Mouse (Mus musculus) layer of hippocampus, adult 8-10 months (tissue): Measurements from ENCODE around the gene Ddi2. TPM values are rescaled to one million over a fixed set of nuclear protein-coding genes. Genes with fewer than 3 reads are reported as not detected.
A peak's percentile ranks its signal among the peaks of the same experiment; 100 is the strongest.
"Not testable (repeated sequence)": the region's sequence is repeated elsewhere in the genome, so short reads cannot be mapped to it uniquely, and the experiment has no call there.

ENCODE experiments used
- DNase-seq, 2 experiments: peaks; one replicate each; pipeline ENCODE4 v3.0.0; 2022; ENCODE audit warnings: low spot score in 2 of 2
- total RNA-seq, 4 experiments: library from RNA; stranded (reverse); gene quantifications; 2 replicates each; pipeline ENCODE4 v1.2.4; 2022

Gene Ddi2
- total RNA-seq: 10 to 100 TPM; 43.0 to 50.3 (median 46.2) TPM

- peak; percentile 76 to 87 for DNase-seq
Observed at GRCm38 (mm10) chr4:141722731-141723672, at the start of gene Ddi2. Gene Ddi2, minus strand, starts transcription at chr4:141723419.

- not testable (repeated sequence) for DNase-seq
Observed at GRCm38 (mm10) chr4:141773019-141773418, 49.8 kb upstream of the Ddi2 start.

GRCm38 (mm10) chr4:141771823-141772222, 48.6 kb upstream of the Ddi2 start:
- DNase-seq: no peak

- no peak for DNase-seq
Observed at GRCm38 (mm10) chr4:141769501-141770160, 46.4 kb upstream of the Ddi2 start.

GRCm38 (mm10) chr4:141767353-141768036, 44.3 kb upstream of the Ddi2 start:
- DNase-seq: peak in 1 of 2 experiments; percentile 48

- DNase-seq: peak in 1 of 2 experiments; percentile 46
Observed at GRCm38 (mm10) chr4:141766668-141767352, 43.6 kb upstream of the Ddi2 start.

GRCm38 (mm10) chr4:141766316-141766667, 43.1 kb upstream of the Ddi2 start:
- no peak for DNase-seq

- no peak for DNase-seq
Observed at GRCm38 (mm10) chr4:141765008-141765407, 41.8 kb upstream of the Ddi2 start.

GRCm38 (mm10) chr4:141763476-141763875, 40.3 kb upstream of the Ddi2 start:
- no peak for DNase-seq

GRCm38 (mm10) chr4:141762102-141762598, 38.9 kb upstream of the Ddi2 start:
- no peak for DNase-seq

GRCm38 (mm10) chr4:141760942-141761341, 37.7 kb upstream of the Ddi2 start:
- DNase-seq: no peak

GRCm38 (mm10) chr4:141758874-141759542, 35.8 kb upstream of the Ddi2 start:
- DNase-seq: no peak

- DNase-seq: no peak
Observed at GRCm38 (mm10) chr4:141757124-141757523, 33.9 kb upstream of the Ddi2 start.

GRCm38 (mm10) chr4:141755375-141755930, 32.2 kb upstream of the Ddi2 start:
- DNase-seq: no peak

GRCm38 (mm10) chr4:141752076-141752421, 28.8 kb upstream of the Ddi2 start:
- DNase-seq: no peak

GRCm38 (mm10) chr4:141751419-141752075, 28.3 kb upstream of the Ddi2 start:
- no peak for DNase-seq

GRCm38 (mm10) chr4:141750826-141751225, 27.6 kb upstream of the Ddi2 start:
- no peak for DNase-seq

- no peak for DNase-seq
Observed at GRCm38 (mm10) chr4:141749557-141749956, 26.3 kb upstream of the Ddi2 start.

- DNase-seq: no peak
Observed at GRCm38 (mm10) chr4:141746578-141747346, 23.5 kb upstream of the Ddi2 start, which contains the start of gene Agmat. Gene Agmat, plus strand, starts transcription at chr4:141746672.
